Mouse (Mus musculus) myocyte (in vitro differentiated cells): ENCODE measurements around the gene Sptlc2.

Experiments
- CEBPB ChIP-seq: IDR thresholded peaks from 2 replicates; pipeline ENCODE4 v1.6.1; 2011; ENCODE audit warnings: mild to moderate bottlenecking, moderate library complexity; ENCODE audit not compliant: poor library complexity, insufficient read depth, severe bottlenecking
- E2F4 ChIP-seq: IDR thresholded peaks from one replicate; pipeline ENCODE4 v1.6.1; 2011; ENCODE audit warnings: mild to moderate bottlenecking, control low read depth, moderate library complexity; ENCODE audit not compliant: insufficient read depth
- MAX ChIP-seq: IDR thresholded peaks from one replicate; pipeline ENCODE4 v1.6.1; 2011; ENCODE audit warnings: low read depth, mild to moderate bottlenecking, control low read depth
- MYOD1 ChIP-seq, 3 experiments: IDR thresholded peaks; one replicate each; pipeline ENCODE4 v1.6.1; 2011; ENCODE audit warnings: control low read depth in 2 of 3, low read depth in 2 of 3, mild to moderate bottlenecking in 2 of 3, moderate library complexity in 1 of 3; ENCODE audit not compliant: insufficient read length in 2 of 3, control insufficient read depth in 1 of 3
- MYOG ChIP-seq, 3 experiments: IDR thresholded peaks; one replicate each; pipeline ENCODE4 v1.6.1; 2011; ENCODE audit warnings: control low read depth in 2 of 3, low read depth in 2 of 3, mild to moderate bottlenecking in 2 of 3; ENCODE audit not compliant: insufficient read length in 2 of 3, control insufficient read depth in 1 of 3, insufficient read depth in 1 of 3
- POLR2A ChIP-seq: IDR thresholded peaks from one replicate; pipeline ENCODE4 v1.6.1; 2011; ENCODE audit warnings: low read depth, mild to moderate bottlenecking, control low read depth, moderate library complexity; ENCODE audit not compliant: insufficient read length
- POLR2AphosphoS2 ChIP-seq: IDR thresholded peaks from one replicate; pipeline ENCODE4 v1.6.1; 2011; ENCODE audit warnings: low read depth, control low read depth; ENCODE audit not compliant: insufficient read length
- SRF ChIP-seq: IDR thresholded peaks from one replicate; pipeline ENCODE4 v1.6.1; 2011; ENCODE audit warnings: low read depth; ENCODE audit not compliant: control insufficient read depth, insufficient read length
- TCF12 ChIP-seq: IDR thresholded peaks from one replicate; pipeline ENCODE4 v1.6.1; 2011; ENCODE audit warnings: mild to moderate bottlenecking, control low read depth; ENCODE audit not compliant: poor library complexity, insufficient read depth, severe bottlenecking
- TCF3 ChIP-seq: IDR thresholded peaks from one replicate; pipeline ENCODE4 v1.6.1; 2011; ENCODE audit warnings: low read depth, control low read depth; ENCODE audit not compliant: insufficient read length
- USF1 ChIP-seq: IDR thresholded peaks from one replicate; pipeline ENCODE4 v1.6.1; 2011; ENCODE audit warnings: low read depth, mild to moderate bottlenecking, control low read depth, moderate library complexity

GRCm38 (mm10) chr12:87328025-87328424 lies 60.1 kb downstream of the Sptlc2 start:
- TF ChIP-seq POLR2A: no peak
- no peak for TF ChIP-seq E2F4
- TF ChIP-seq SRF: no peak
- TF ChIP-seq MAX: no peak
- no peak for TF ChIP-seq CEBPB
- TF ChIP-seq USF1: no peak
- no peak for TF ChIP-seq MYOD1 (IDR thresholded peaks at IDR 0.05; ENCODE audit: control insufficient read depth in 1 of 3, insufficient read length in 2 of 3, low read depth in 2 of 3)
- no peak for TF ChIP-seq MYOG (IDR thresholded peaks at IDR 0.05; ENCODE audit: control insufficient read depth in 1 of 3, insufficient read depth in 1 of 3, insufficient read length in 2 of 3, low read depth in 2 of 3)
- no peak for TF ChIP-seq TCF12
- TF ChIP-seq POLR2AphosphoS2: no peak
- no peak for TF ChIP-seq TCF3
